ENCODE assay signal across 11 mouse cellular contexts in genomic region chr8:70675336-70675735, GRCm38 (mm10). TPM values are rescaled to one million over a fixed set of nuclear protein-coding genes. Genes with fewer than 3 reads are reported as not detected.
DNase-seq lines count a peak whose midpoint lies in the region; ATAC-seq and TF ChIP-seq lines count a peak whose summit lies in the region.
"Had no signal": no experiment of that assay in that cellular context is flagged by ENCODE, and none has a peak within 500 bp of the region (broad histone marks: within the 10 kb centered on the region; RNA-seq: fewer than 3 reads in every experiment).

No protein-coding gene starts in this region.

- no peak overlapping the region for H3K9ac ChIP-seq in kidney, embryonic 14.5 days (ENCODE audit: low read depth, low read length)
- H3K9ac ChIP-seq in ES-Bruce4 (ENCODE audit: low read depth, poor library complexity, severe bottlenecking): peak overlapping the region; percentile 81
- H3K9ac ChIP-seq in intestine, embryonic 16.5 days (ENCODE audit: low read depth, low read length): no peak overlapping the region
- no peak overlapping the region for H3K9ac ChIP-seq in forebrain, embryonic 11.5 days (ENCODE audit: low read length)
- no peak overlapping the region for H3K9ac ChIP-seq in forebrain, embryonic 14.5 days (ENCODE audit: low read length)
- H3K9ac ChIP-seq: hindbrain, embryonic 15.5 days had no signal

- 76% methylated on average over 1 of the region's 1 CpGs for WGBS in kidney, adult 2 months
- WGBS in kidney, embryonic 14.5 days: 89% methylated on average over 1 of the region's 1 CpGs
- WGBS in intestine, embryonic 16.5 days: 96% methylated on average over 1 of the region's 1 CpGs
- 74% methylated on average over 1 of the region's 1 CpGs for WGBS in forebrain, embryonic 11.5 days
- 100% methylated on average over 1 of the region's 1 CpGs for WGBS in forebrain, embryonic 14.5 days

- DNase-seq in kidney, adult 2 months: no peak
- peak; percentile 53 to 73 for DNase-seq in thymus, adult 18-20 months
- DNase-seq in c-Kit-positive CD71-positive TER-119-positive erythroid progenitor cells, embryonic 14.5 days (ENCODE audit: low spot score): no peak
- no peak for DNase-seq in forebrain, embryonic 11.5 days (ENCODE audit: low spot score)
- DNase-seq in forebrain, embryonic 14.5 days (ENCODE audit: low spot score): no peak

- H3K27me3 ChIP-seq in kidney, adult 2 months (replicated peaks; ENCODE audit: control insufficient read depth, insufficient read depth, low read length): no peaks in the 10 kb centered on the region
- no peaks in the 10 kb centered on the region for H3K27me3 ChIP-seq in kidney, embryonic 14.5 days (ENCODE audit: control insufficient read depth, insufficient read depth, low read length)
- no peaks in the 10 kb centered on the region for H3K27me3 ChIP-seq in ES-Bruce4 (ENCODE audit: control insufficient read depth, insufficient read depth, low read length, poor library complexity, severe bottlenecking)
- H3K27me3 ChIP-seq in intestine, embryonic 16.5 days (replicated peaks; ENCODE audit: control insufficient read depth, insufficient read depth, low read length): no peaks in the 10 kb centered on the region
- H3K27me3 ChIP-seq in forebrain, embryonic 11.5 days (ENCODE audit: control insufficient read depth, insufficient read depth, low read length): no peaks in the 10 kb centered on the region
- no peaks in the 10 kb centered on the region for H3K27me3 ChIP-seq in forebrain, embryonic 14.5 days (replicated peaks; ENCODE audit: control insufficient read depth, insufficient read depth, low read length)
- H3K27me3 ChIP-seq: embryonic facial prominence, embryonic 13.5 days; hindbrain, embryonic 15.5 days had no signal

- H3K9me3 ChIP-seq in kidney, embryonic 14.5 days (ENCODE audit: control insufficient read depth, low read length): no peaks in the 10 kb centered on the region
- H3K9me3 ChIP-seq in ES-Bruce4 (replicated peaks; ENCODE audit: control insufficient read depth, insufficient read depth, low read length, poor library complexity, severe bottlenecking): no peaks in the 10 kb centered on the region
- no peaks in the 10 kb centered on the region for H3K9me3 ChIP-seq in intestine, embryonic 16.5 days (ENCODE audit: control insufficient read depth, low read length)
- no peaks in the 10 kb centered on the region for H3K9me3 ChIP-seq in forebrain, embryonic 11.5 days (ENCODE audit: control insufficient read depth, low read length)
- no peaks in the 10 kb centered on the region for H3K9me3 ChIP-seq in forebrain, embryonic 14.5 days (replicated peaks; ENCODE audit: control insufficient read depth, low read length)
- H3K9me3 ChIP-seq: embryonic facial prominence, embryonic 13.5 days; hindbrain, embryonic 15.5 days had no signal

- H3K36me3 ChIP-seq in kidney, adult 2 months (ENCODE audit: control insufficient read depth, insufficient read depth, low read length): no peaks in the 10 kb centered on the region
- H3K36me3 ChIP-seq in kidney, embryonic 14.5 days (ENCODE audit: control insufficient read depth, insufficient read depth, low read length): peaks cover 34% of the 10 kb centered on the region
- peaks cover 20% of the 10 kb centered on the region; the same call in 1 of the 2 replicates for H3K36me3 ChIP-seq in ES-Bruce4 (ENCODE audit: control insufficient read depth, insufficient read depth, low read length, poor library complexity, severe bottlenecking)
- H3K36me3 ChIP-seq in intestine, embryonic 16.5 days (ENCODE audit: control insufficient read depth, insufficient read depth, low read length): peaks cover 6% of the 10 kb centered on the region; the same call in 1 of the 2 replicates
- H3K36me3 ChIP-seq in forebrain, embryonic 11.5 days (ENCODE audit: control insufficient read depth, insufficient read depth, low read length): peaks cover 15% of the 10 kb centered on the region; the same call in 1 of the 2 replicates
- H3K36me3 ChIP-seq in forebrain, embryonic 14.5 days (ENCODE audit: control insufficient read depth, insufficient read depth, low read length): peaks cover 25% of the 10 kb centered on the region

- H3K4me3 ChIP-seq in kidney, adult 2 months (ENCODE audit: insufficient read depth, low read depth, low read length): no peak overlapping the region
- no peak overlapping the region for H3K4me3 ChIP-seq in kidney, embryonic 14.5 days (ENCODE audit: low read length)
- H3K4me3 ChIP-seq in ES-Bruce4 (ENCODE audit: low read depth, low read length): no peak overlapping the region
- H3K4me3 ChIP-seq in intestine, embryonic 16.5 days (ENCODE audit: low read length): no peak overlapping the region
- no peak overlapping the region for H3K4me3 ChIP-seq in forebrain, embryonic 11.5 days (ENCODE audit: low read depth, low read length)
- H3K4me3 ChIP-seq in forebrain, embryonic 14.5 days (ENCODE audit: low read depth, low read length): no peak overlapping the region
- H3K4me3 ChIP-seq: embryonic facial prominence, embryonic 13.5 days; hindbrain, embryonic 15.5 days had no signal

- ATAC-seq in kidney, embryonic 14.5 days (ENCODE audit: low FRiP score, low TSS enrichment): no peak
- no peak for ATAC-seq in intestine, embryonic 16.5 days
- no peak for ATAC-seq in forebrain, embryonic 11.5 days (replicated peaks; ENCODE audit: low FRiP score)
- no peak for ATAC-seq in forebrain, embryonic 14.5 days

- TF ChIP-seq POLR2A in kidney, adult 2 months (IDR thresholded peaks at IDR 0.05; ENCODE audit: low read depth, low read length): no peak
- TF ChIP-seq POLR2A in ES-Bruce4 (IDR thresholded peaks at IDR 0.05; ENCODE audit: insufficient read depth, low read length): no peak

- no peak for TF ChIP-seq EP300 in ES-Bruce4 (IDR thresholded peaks at IDR 0.05; ENCODE audit: insufficient read depth, low read depth, low read length)

- H3K4me2 ChIP-seq in kidney, embryonic 14.5 days (replicated peaks; ENCODE audit: low read depth, low read length): no peak overlapping the region; the same call in 1 of the 2 replicates
- H3K4me2 ChIP-seq in intestine, embryonic 16.5 days (ENCODE audit: low read depth, low read length): peak overlapping the region; percentile 20; the same call in 1 of the 2 replicates
- no peak overlapping the region for H3K4me2 ChIP-seq in forebrain, embryonic 11.5 days (ENCODE audit: low read depth, low read length, severe bottlenecking)
- H3K4me2 ChIP-seq in forebrain, embryonic 14.5 days (ENCODE audit: low read length): no peak overlapping the region
- H3K4me2 ChIP-seq: hindbrain, embryonic 15.5 days had no signal

- H3K4me1 ChIP-seq in kidney, adult 2 months (ENCODE audit: control insufficient read depth, insufficient read depth, low read length): peaks cover 45% of the 10 kb centered on the region
- H3K4me1 ChIP-seq in kidney, embryonic 14.5 days (ENCODE audit: control insufficient read depth, insufficient read depth, low read length): peaks cover 19% of the 10 kb centered on the region
- H3K4me1 ChIP-seq in ES-Bruce4 (ENCODE audit: control insufficient read depth, insufficient read depth, low read length): peaks cover 7% of the 10 kb centered on the region
- H3K4me1 ChIP-seq in intestine, embryonic 16.5 days (ENCODE audit: control insufficient read depth, insufficient read depth, low read length): peaks cover 34% of the 10 kb centered on the region
- H3K4me1 ChIP-seq in forebrain, embryonic 11.5 days (replicated peaks; ENCODE audit: control insufficient read depth, insufficient read depth, low read length): peaks cover 11% of the 10 kb centered on the region
- peaks cover 10% of the 10 kb centered on the region for H3K4me1 ChIP-seq in forebrain, embryonic 14.5 days (ENCODE audit: control insufficient read depth, insufficient read depth, low read length)

- TF ChIP-seq CTCF in kidney, adult 2 months (conservative IDR thresholded peaks at IDR 0.05; ENCODE audit: insufficient read depth, insufficient read length, low read depth, low read length): no peak
- TF ChIP-seq CTCF in ES-Bruce4 (IDR thresholded peaks at IDR 0.05; ENCODE audit: low read depth, low read length): no peak

- peak overlapping the region; percentile 96 for H3K27ac ChIP-seq in kidney, adult 2 months (ENCODE audit: insufficient read depth, low read depth, low read length)
- no peak overlapping the region; the same call in 1 of the 2 replicates for H3K27ac ChIP-seq in kidney, embryonic 14.5 days (ENCODE audit: low read depth, low read length)
- peak overlapping the region; percentile 95 for H3K27ac ChIP-seq in ES-Bruce4 (ENCODE audit: insufficient read depth, low read length)
- peak overlapping the region; percentile 95 for H3K27ac ChIP-seq in intestine, embryonic 16.5 days (ENCODE audit: low read length)
- no peak overlapping the region for H3K27ac ChIP-seq in forebrain, embryonic 11.5 days (ENCODE audit: low read depth, low read length)
- no peak overlapping the region for H3K27ac ChIP-seq in forebrain, embryonic 14.5 days (ENCODE audit: low read depth, low read length)
- H3K27ac ChIP-seq: embryonic facial prominence, embryonic 13.5 days had no signal

RNA-seq across cellular contexts. Expression of gene Lsm4, which starts 2.3 kb away (rescaled TPM):
- polyA plus RNA-seq in kidney, adult 2 months (2012; rRNA removed): 106 and 120 TPM in 2 replicates
- polyA plus RNA-seq in kidney, embryonic 14.5 days (2014; fragmentation: Nextera tagmentation; extraction: Ambion mirVana): 353 and 447 TPM in 2 replicates
- polyA plus RNA-seq in ES-Bruce4 (2011; ENCODE audit: insufficient read depth, insufficient read length, low read depth, missing spikeins): 211 TPM in 2 replicates
- polyA plus RNA-seq in intestine, embryonic 16.5 days (2015; fragmentation: Nextera tagmentation; extraction: Ambion mirVana): 228 and 246 TPM in 2 replicates
- 318 and 346 TPM in 2 replicates for polyA plus RNA-seq in forebrain, embryonic 11.5 days (2014; fragmentation: Nextera tagmentation; extraction: Ambion mirVana)
- polyA plus RNA-seq in forebrain, embryonic 14.5 days (2014; fragmentation: Nextera tagmentation; extraction: Ambion mirVana): 200 and 220 TPM in 2 replicates

RNA-seq across cellular contexts. Expression of gene Pgpep1, which starts 15.1 kb away (rescaled TPM):
- 296 TPM in 2 replicates for polyA plus RNA-seq in kidney, adult 2 months (2012; rRNA removed)
- 62.2 and 62.6 TPM in 2 replicates for polyA plus RNA-seq in kidney, embryonic 14.5 days (2014; fragmentation: Nextera tagmentation; extraction: Ambion mirVana)
- 30.2 and 44.4 TPM in 2 replicates for polyA plus RNA-seq in ES-Bruce4 (2011; ENCODE audit: insufficient read depth, insufficient read length, low read depth, missing spikeins)
- polyA plus RNA-seq in intestine, embryonic 16.5 days (2015; fragmentation: Nextera tagmentation; extraction: Ambion mirVana): 88.3 and 101 TPM in 2 replicates
- polyA plus RNA-seq in forebrain, embryonic 11.5 days (2014; fragmentation: Nextera tagmentation; extraction: Ambion mirVana): 70.9 and 73.8 TPM in 2 replicates
- 85.7 and 101 TPM in 2 replicates for polyA plus RNA-seq in forebrain, embryonic 14.5 days (2014; fragmentation: Nextera tagmentation; extraction: Ambion mirVana)

RNA-seq across cellular contexts. Expression of gene Jund, which starts 23.4 kb away (rescaled TPM):
- polyA plus RNA-seq in kidney, adult 2 months (2012; rRNA removed): 158 and 201 TPM in 2 replicates
- 95.1 and 117 TPM in 2 replicates for polyA plus RNA-seq in kidney, embryonic 14.5 days (2014; fragmentation: Nextera tagmentation; extraction: Ambion mirVana)
- 56.6 and 66.4 TPM in 2 replicates for polyA plus RNA-seq in ES-Bruce4 (2011; ENCODE audit: insufficient read depth, insufficient read length, low read depth, missing spikeins)
- 37.3 and 52.2 TPM in 2 replicates for polyA plus RNA-seq in intestine, embryonic 16.5 days (2015; fragmentation: Nextera tagmentation; extraction: Ambion mirVana)
- 128 and 157 TPM in 2 replicates for polyA plus RNA-seq in forebrain, embryonic 11.5 days (2014; fragmentation: Nextera tagmentation; extraction: Ambion mirVana)
- 87.2 and 94.0 TPM in 2 replicates for polyA plus RNA-seq in forebrain, embryonic 14.5 days (2014; fragmentation: Nextera tagmentation; extraction: Ambion mirVana)

RNA-seq across cellular contexts. Expression of gene Iqcn, which starts 27.9 kb away (rescaled TPM):
- 0.03 and 0.12 TPM in 2 replicates for polyA plus RNA-seq in kidney, adult 2 months (2012; rRNA removed)
- polyA plus RNA-seq in kidney, embryonic 14.5 days (2014; fragmentation: Nextera tagmentation; extraction: Ambion mirVana): 0.12 TPM in 1 of 2 replicates, not detected in the other
- polyA plus RNA-seq in ES-Bruce4 (2011; ENCODE audit: insufficient read depth, insufficient read length, low read depth, missing spikeins): not detected in 2 replicates
- polyA plus RNA-seq in intestine, embryonic 16.5 days (2015; fragmentation: Nextera tagmentation; extraction: Ambion mirVana): not detected in 2 replicates
- polyA plus RNA-seq in forebrain, embryonic 11.5 days (2014; fragmentation: Nextera tagmentation; extraction: Ambion mirVana): not detected in 2 replicates
- 0.06 and 0.10 TPM in 2 replicates for polyA plus RNA-seq in forebrain, embryonic 14.5 days (2014; fragmentation: Nextera tagmentation; extraction: Ambion mirVana)
- polyA plus RNA-seq: neural tube, embryonic 14.5 days had no signal

RNA-seq across cellular contexts. Expression of gene Gm3336, which starts 43.0 kb away (rescaled TPM):
- 0.61 and 0.99 TPM in 2 replicates for polyA plus RNA-seq in kidney, adult 2 months (2012; rRNA removed)
- polyA plus RNA-seq in kidney, embryonic 14.5 days (2014; fragmentation: Nextera tagmentation; extraction: Ambion mirVana): 0.23 and 0.73 TPM in 2 replicates
- 0.99 and 2.5 TPM in 2 replicates for polyA plus RNA-seq in ES-Bruce4 (2011; ENCODE audit: insufficient read depth, insufficient read length, low read depth, missing spikeins)
- polyA plus RNA-seq in intestine, embryonic 16.5 days (2015; fragmentation: Nextera tagmentation; extraction: Ambion mirVana): 3.3 and 4.1 TPM in 2 replicates
- polyA plus RNA-seq in forebrain, embryonic 11.5 days (2014; fragmentation: Nextera tagmentation; extraction: Ambion mirVana): not detected in 2 replicates
- not detected in 2 replicates for polyA plus RNA-seq in forebrain, embryonic 14.5 days (2014; fragmentation: Nextera tagmentation; extraction: Ambion mirVana)
- polyA plus RNA-seq: embryonic facial prominence, embryonic 13.5 days; hindbrain, embryonic 15.5 days; neural tube, embryonic 14.5 days had no signal

Comparison
In these comparisons a context has a peak if more than half of its experiments do, and no peak if none do; other contexts are left out.
1. H3K27ac ChIP-seq: peak in kidney, adult 2 months (single experiment), ES-Bruce4 (single experiment) and intestine, embryonic 16.5 days (single experiment); none in kidney, embryonic 14.5 days (single experiment), forebrain, embryonic 11.5 days (single experiment) and forebrain, embryonic 14.5 days (single experiment).
2. DNase-seq: peak in thymus, adult 18-20 months (2 of 2); none in kidney, adult 2 months (single experiment), c-Kit-positive CD71-positive TER-119-positive erythroid progenitor cells, embryonic 14.5 days (single experiment), forebrain, embryonic 11.5 days (single experiment) and forebrain, embryonic 14.5 days (single experiment).